Mouse (Mus musculus): ENCODE data around the gene Hydin.

GRCm38 (mm10) chr8:110630571-110631071 is 363.8 kb downstream of the Hydin start:
- TF ChIP-seq POLR2A (IDR thresholded peaks at IDR 0.05; ENCODE audit: borderline replicate concordance, extremely low read depth, insufficient read depth, insufficient read length, poor library complexity, severe bottlenecking): no peak
- TF ChIP-seq CTCF (IDR thresholded peaks at IDR 0.05; ENCODE audit: borderline replicate concordance, extremely low read depth, insufficient read depth, insufficient read length): no peak

Measured in brain, embryonic 14.5 days (tissue).